Mouse (Mus musculus) gastrocnemius, postnatal 10 days (tissue): ENCODE results near the gene Smarcc1. TPM values are rescaled to one million over a fixed set of nuclear protein-coding genes. Genes with fewer than 3 reads are reported as not detected.

ENCODE experiments used
- microRNA-seq, 2 experiments: library from miRNA; unstranded; fragments of <30 nt; microRNA quantifications; one replicate each; pipeline ENCODE4 v1.2.0; 2021
- total RNA-seq, 2 experiments: library from RNA; stranded (reverse); gene quantifications; 2 replicates each; pipeline ENCODE4 v1.2.3; 2021

Smarcc1 gene
- total RNA-seq, 2 experiments from 2014 or later = 34.5 to 41.9 TPM

Small RNAs within 50 kb of the gene (microRNA-seq; reads per million reads assigned to microRNA genes)
- 17.6 to 17.8 reads per million in 2 experiments for gene Mir6236

Other genes starting within 250 kb of the Smarcc1 start
- 1 to 10 TPM; 6.2 to 9.2 TPM for gene Cdc25a, start 242.1 kb upstream of the Smarcc1 start, total RNA-seq
- 100 to 1,000 TPM; 466 to 507 TPM for gene Map4, start 186.2 kb upstream of the Smarcc1 start, total RNA-seq
- 10 to 100 TPM; 43.3 to 45.5 TPM for gene Dhx30, start 122 bp downstream of the Smarcc1 start, total RNA-seq
- gene Cspg5, start 126.1 kb downstream of the Smarcc1 start, total RNA-seq = 1 to 10 TPM; 1.3 TPM
- gene Elp6, start 187.5 kb downstream of the Smarcc1 start, total RNA-seq = 1 to 10 TPM; 4.2 to 4.7 TPM
- gene Scap, start 215.6 kb downstream of the Smarcc1 start, total RNA-seq = 10 to 100 TPM; 25.5 TPM